Mouse (Mus musculus) kidney, adult 11 months (tissue): ENCODE data around the gene Zfp385c.
"Not testable (repeated sequence)": the region's sequence is repeated elsewhere in the genome, so short reads cannot be mapped to it uniquely, and the experiment has no call there.

Experiments
- DNase-seq: peaks from one replicate; pipeline ENCODE4 v3.0.0; 2022

Gene Zfp385c

DNA sequence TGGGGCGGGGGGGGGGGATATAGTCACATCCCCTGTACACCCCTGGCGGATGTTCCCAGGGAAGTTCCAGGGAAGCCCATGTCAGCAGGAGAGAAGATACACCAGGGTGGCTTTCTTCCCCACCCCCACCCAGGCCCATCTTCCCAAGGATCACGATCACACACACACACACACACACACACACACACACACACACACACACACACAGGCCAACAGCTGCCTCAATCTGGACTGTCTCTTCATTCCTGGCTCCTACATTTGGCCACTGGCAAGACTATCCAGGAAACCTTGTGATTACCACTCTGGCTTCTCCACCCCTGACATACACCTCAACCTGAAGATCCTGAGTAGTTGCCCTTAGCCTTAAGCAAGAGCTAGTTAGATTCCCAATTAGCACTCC, 6.9 kb downstream of the Zfp385c start:
- DNase-seq: no peak

DNA sequence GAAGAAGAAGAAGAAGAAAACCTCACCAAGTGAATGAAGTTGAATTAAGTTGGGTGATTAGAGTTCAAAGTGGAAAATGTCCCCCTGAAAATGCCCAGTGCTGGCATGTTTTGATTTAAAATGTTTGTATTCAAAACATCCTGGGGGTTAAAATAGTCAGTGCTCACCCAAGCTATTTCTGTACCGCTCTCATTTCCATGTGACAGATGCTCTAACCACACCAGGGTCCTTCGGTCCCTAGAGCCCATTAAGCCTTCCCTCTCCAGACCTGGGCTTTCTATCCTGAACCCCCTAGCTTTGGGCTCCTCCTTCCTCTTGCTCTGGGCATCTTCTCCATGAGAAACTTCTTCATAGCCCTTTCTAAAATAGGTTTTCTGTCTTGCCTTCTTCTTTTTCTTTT, 8.2 kb downstream of the Zfp385c start:
- DNase-seq: no peak

DNA sequence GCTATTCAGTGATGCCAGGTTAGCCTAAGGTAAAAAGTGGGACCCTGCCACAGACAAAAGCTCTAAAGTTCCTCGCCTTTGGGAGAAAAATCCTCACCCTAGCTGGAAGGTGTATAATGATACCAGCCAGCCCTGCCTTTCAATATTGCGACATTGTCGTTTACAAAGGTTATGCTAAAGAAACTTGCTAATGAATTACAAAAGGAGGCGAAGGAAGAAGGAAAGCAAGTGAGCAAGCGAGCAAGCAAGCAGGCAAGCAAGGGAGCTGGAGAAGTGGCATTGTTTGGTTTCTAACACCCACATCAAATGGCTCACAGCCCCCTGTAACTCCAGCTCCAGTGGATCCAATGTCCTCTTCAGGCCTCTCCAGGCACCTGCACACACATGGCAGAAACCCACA, 9.7 kb downstream of the Zfp385c start:
- DNase-seq: no peak

DNA sequence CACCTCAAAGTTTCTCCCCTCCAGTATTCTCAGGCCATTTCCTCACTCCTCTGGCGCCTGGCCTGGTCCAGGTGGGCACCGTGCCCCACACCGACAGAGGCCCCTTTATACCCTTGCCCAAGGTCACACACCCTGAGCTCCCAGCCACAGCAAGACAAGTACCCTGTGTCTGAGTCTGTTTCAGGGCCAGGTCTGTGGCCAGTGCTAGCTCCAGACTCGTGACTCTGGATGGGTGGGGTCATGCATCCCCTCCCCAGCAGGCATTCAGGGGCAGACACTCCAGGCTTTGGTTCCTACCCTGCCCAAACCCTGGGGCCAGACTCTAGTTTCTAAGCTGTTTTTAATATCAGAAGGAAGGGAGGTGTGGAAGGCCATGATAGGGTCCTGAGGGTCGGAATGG, 10.4 kb downstream of the Zfp385c start:
- no peak for DNase-seq

DNA sequence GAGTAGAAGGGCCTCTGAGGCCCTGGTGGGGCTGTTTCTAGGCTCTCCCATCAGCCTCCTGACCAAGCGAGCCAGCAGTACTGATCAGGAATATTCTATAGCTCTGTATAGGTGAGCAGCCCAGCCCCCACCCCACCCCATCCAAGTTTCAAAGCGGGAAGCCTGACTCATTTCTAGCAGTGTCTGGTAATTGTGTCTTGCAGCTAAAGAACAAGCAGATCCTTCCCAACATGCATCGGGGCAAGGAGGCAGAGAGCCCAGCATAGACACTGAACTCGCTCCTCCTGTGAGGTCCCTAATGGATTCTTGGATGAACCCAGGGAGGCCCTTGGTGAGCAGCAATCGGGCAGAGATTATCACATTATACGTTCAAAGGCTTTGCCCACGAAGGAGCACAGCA, 14.4 kb downstream of the Zfp385c start:
- DNase-seq: no peak

DNA sequence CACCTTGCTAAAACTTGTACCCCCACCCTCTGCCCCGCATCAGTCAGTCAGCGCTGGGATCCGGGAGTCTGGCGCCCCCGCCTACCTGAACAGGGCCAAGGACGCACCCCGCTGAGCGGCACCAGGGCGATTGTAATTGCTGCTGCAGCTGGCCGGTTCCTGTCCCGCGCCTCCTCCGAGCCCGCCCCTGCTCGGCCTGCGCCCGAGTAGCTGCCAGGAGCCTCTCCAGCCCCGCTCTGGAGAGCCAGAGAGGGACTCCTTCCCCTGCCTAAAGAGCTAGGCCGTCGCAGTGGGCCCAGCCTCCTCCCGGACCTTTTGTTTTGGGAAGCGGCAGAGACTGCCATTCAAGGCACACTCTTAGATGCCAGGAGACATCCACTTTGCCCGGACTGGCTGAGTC, 19.1 kb downstream of the Zfp385c start:
- no peak for DNase-seq

DNA sequence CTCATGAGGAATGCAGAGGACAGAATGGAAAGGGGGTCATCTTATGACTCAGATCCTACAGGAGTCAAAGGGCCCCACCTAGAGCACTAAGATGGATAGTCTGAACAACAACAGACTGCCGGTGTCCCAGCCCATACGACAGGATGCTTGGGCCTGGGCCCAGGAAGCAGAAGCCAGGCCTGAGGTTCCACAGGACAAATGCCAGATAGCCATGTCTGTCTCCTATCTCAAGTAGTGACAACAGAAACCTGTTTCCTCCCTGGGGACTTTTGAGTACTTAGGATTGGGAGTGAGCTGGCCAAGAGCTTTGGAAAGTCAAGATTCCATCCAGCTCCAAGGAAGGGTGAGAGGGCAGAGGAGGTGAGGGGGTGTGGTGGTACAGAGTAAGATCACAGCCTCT, 20.3 kb downstream of the Zfp385c start:
- DNase-seq: no peak

DNA sequence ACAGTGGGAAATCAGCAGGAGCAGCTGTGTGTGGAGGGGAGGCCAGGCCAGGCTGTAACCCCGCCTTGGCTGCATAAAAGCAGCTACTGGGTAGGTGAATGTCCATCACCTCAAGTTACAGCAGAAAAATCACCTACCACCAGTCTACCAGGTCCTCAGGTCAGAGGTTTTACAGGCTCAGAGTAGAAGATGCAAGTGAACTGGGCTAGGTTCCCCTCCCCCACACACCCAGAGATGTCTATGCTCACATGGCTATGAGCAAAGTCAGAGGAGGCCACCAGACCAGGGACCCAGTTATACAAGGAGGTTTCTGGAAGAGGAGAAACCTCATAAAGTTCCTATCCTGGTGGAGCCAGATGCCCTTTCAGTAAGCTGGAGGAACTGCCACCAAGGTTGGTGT, 21.2 kb downstream of the Zfp385c start:
- no peak for DNase-seq

DNA sequence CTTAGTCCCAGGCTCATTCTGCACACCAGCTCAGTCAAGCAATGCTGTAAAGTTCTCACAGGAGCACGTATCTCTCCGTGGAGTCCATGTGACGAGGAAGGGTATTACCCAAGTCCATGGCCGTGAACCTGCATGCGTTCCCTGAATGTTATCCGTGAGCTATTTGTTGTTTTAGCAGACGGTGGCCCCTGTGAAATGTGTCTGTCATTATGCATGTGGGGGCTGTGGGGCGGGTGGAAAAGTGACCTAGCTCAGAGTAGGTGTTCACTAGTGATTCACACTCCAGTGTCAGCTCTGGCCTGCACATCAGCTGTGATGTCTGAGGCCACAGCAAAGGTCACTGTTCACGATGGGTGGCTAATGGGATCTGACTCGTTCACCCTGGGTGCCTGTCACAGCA, 32.4 kb downstream of the Zfp385c start:
- no peak for DNase-seq

DNA sequence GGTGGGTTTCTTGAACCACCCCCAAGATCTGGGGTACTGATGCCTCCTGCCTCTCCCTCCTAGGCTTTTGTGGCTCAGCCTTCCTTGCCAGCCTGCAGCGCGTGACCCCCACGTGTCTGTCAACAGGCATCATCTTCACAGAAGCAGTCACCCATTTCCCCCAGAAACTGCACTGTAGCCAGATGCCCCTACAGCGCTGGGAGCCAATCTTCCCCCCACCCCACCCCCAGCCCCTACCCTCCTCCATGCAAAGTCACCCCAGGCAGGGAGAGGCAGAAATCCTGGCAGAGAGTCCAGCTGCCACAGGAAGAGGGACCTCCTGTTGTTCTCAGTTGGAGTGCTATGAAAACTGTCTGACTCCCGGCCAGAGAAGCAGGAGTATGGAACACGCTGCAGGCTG, 35.8 kb downstream of the Zfp385c start:
- no peak for DNase-seq

DNA sequence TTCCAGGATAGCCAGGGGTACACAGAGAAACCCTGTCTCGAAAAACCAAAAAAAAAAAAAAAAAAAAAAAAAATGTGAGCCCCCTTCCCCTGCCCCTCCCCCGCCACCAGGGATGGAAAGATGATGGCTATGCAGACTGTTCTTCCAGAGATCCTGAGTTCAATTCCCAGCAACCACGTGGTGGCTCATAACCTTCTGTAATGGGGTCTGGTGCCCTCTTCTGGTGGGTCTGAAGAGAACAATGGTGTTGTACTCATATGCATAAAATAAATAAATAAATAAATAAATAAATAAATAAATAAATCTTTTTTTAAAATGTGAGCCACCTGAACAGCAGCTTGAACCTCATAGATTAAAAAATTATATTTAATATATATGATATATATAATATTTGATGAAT, 36.7 kb downstream of the Zfp385c start:
- not testable (repeated sequence) for DNase-seq

DNA sequence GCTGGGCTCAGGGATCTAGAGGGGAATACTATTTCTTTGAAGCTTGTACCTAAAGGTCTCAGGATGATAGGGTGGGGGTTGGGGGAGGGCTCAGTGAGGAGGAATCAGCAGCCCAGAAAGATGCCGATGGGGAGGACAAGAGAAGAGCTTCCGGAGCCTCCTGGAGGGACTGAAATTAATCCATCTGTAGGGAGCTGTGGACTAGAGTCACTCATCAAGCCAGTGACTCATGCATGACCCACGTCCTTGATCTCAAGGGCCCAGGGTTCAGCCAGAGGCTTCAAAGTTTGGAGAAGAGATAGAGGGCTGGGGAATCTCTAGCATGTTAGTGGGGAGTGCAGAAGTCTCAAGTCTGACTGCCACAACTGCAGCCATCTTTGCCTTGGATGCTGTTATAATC, 40.5 kb downstream of the Zfp385c start:
- no peak for DNase-seq

DNA sequence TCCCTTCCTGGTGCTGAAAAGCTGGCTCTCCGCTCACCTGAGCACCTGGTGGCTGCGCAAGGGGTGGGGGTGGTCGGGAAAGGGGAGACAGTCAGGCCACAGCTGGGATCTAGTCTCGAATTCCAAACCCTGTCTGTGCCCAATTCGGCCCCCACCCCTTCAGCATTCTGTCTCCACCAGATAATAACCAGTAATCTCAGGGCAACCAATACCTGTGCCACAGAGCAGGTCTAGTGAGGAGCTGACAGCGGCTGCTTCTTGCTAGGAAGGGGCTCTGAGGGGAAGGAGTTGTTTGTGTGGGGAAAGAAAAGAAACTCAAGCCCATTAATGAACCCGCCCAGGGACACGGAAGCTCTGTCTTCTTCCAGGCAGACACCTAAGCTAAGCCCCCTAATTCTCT, 41.0 kb downstream of the Zfp385c start:
- no peak for DNase-seq

DNA sequence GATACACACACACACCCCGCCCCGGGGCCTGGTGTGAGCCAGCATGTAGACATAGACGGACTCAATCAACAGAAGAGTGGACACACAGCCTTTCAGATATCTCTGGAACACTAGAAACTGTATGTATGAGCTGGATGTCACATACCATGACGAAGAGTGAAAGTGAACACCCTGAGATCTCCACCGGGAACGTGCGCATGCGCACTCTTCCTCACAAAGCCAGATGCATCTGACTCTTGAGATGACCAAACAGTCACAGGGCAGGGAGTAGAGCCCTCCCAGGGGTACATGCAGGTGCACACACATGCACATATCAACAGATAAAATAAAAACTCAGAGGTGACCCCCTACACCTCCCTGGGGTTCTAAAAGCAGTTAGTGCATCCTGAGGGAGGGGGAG, 43.9 kb downstream of the Zfp385c start:
- no peak for DNase-seq

DNA sequence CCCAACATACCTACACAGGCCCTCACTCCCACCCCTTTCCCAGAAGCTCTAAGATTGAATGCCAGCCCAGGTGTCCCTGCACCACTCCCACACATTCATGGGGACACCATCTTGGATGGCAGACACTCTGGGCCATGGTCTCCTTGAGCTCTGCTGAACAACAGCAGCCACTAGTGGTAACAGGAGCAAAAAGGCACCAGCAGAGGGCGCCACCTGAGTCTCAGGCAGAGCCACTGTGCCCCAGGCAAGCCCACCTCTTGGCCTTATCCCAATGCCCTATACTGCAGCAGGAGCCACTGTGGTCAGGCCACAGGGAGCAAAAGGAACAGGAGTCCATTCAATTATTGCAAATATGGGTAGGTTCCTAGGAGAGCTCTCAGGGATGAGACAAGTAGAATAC, 46.0 kb downstream of the Zfp385c start:
- no peak for DNase-seq

DNA sequence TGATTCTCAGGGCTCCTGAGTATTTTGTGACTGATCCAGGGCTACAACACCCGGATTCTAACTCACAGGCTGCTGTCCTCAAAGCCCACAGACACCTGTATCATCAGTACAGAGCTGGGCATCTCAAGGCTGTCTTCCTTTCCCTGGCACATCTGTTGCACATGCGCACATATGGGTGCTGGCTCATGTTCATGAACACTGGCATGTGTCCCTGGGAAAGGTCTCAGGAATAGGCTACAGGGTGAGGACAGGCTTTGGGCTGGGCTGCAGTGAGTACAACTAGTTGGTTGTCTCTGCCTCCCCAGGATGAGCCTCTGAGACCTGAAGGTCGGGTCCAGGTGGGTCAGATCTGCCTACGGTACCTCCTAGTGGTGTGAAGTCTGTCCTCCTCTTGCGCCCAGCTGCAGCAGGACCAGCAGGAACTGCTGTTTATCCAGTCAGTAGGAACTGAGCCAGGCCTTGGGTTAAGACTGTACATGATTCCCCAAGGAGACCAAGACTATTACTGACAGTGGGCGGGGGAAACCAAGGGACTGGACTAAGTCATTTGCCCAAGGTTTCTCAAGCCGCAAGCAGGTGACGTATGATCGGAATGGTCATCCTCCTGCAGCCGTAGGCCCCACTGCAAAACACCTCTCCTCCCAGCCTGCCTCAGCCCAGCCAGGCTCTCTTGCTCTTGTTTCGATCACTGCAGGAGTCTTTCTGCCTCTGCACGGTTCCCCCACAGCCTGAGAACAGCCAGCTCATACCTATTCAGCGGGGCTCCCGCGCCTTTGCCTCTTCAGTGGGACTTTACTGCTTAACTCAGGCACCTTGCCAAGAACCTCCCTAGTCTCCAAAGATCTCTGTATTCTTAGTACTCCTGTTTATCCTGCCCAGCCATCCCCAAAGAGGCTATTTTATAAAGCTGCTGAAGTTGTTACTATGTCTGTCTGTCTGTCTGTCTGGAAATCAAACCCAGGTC, 48.4 kb downstream of the Zfp385c start:
- no peak for DNase-seq

DNA sequence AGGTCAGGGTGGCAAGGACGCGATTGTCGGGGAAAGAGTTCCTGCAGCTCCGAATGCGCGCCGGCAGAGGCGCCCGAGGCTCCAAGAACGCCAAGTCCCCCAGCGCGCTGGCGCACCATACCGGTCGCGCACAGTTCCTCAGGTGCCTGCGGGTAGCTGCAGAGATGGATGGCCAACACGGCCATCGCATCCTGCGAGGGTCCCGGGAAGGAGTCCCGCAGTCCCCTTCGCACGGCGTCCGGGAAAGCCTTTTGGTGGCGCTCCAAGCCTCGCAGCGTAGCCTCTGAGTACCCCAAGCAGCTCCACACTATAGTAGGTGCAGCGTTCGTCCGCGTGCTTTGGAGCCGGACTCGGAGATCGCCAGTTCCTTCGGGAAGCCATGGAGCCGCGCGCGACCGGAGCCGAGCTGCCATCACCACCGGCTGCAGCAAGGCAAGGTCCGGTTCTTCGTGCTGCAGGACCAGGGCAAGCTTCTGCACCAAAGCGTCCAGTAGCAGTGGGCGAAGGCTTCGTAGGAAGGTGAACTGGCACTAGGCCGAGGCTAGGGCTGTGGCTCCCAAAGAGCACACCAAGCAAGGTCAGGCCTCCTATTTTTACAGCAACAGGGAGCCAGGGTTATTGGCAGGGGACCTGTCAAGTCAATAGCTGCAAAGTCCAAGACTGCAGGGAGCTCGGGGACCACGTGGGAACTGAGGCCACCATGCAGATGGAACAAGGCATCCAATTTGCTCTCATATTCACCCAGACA, 51.9 kb downstream of the Zfp385c start:
- DNase-seq: no peak

DNA sequence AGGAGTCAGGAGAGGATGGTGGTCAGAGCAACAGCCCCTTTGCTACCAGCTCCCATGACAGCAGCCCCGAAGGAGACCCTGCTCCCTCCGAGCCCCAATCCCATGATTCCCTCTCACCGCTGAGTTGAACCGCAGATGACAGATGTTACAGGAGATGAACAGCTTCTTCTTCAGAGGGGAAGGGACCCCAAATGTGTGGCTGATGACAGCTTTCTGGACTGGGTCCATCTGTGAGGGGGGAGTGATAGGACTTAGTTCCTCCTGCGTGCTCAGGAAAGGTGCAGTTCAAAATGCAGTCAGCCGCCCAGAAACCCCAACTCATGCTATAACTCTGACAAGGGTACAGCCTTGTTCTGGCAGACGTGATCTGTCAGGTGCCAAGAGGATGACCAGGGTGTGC, 57.7 kb downstream of the Zfp385c start:
- no peak for DNase-seq

DNA sequence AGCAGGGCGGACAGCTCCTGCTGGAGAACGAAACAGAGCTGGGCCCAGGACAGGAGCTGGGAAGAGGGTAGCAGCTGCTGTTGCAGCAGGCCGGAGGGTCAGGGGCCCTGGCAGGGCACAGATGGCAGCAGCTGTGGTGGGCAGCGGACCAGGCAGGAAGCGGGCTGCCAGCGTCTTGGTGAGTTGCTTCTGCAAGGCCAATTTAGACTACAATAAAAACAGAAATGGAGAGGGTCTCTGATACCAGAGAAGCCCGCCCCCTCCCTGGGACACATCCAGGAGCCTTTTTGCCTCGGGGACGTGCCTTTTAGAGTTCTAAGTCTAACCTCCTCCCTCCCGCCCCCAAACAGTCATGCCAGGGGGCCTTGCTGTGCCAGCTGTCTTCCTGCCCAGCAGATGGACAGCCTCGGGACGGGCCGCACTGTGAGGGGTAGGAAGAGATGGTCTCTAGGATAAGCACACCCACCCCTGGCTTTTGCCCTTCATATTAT, 63.3 kb downstream of the Zfp385c start:
- DNase-seq: no peak

DNA sequence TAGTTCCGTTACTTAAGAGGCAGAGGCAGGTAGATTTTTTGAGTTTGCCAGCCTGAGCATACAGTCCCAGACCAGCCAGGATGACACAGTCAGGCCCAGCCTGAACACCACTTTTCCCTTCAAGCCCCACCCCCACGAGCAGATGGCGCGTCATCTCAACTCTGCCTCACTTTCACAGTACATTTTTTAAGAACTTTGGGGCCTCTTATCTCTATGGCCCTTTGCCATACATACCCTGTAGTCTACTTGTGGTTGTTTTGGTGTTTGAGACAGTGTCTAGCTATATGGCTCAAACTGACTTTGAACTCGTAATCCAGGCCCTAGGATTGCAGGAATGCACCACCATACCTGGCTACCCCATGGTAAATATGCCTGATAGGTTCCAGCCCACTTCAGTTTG, 64.2 kb downstream of the Zfp385c start:
- DNase-seq: no peak

DNA sequence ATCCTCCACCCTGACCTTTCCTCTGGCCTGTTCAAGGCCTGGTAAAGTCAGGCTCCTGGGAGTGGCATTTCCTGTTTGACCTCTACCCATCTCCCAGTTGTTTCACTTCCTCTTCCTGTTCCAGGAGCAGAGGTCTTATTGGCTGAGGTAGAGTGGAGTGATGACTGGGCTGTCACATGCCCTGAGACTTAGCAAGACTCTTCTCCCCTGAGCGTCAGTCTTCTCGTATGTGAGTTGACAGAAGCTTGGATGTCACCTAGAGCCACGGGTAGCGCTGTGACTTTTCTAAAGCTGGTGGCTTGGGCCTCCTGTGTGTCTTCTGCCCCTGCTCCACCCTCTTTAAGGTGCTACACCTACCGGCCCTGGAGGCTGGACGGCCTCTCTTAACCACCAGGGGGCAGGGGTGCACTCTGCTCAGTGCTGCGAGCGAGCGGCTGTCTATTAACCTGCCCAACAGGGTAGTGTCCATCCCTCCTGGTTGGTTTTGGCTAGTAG, 65.5 kb downstream of the Zfp385c start:
- DNase-seq: peak; percentile 75

DNA sequence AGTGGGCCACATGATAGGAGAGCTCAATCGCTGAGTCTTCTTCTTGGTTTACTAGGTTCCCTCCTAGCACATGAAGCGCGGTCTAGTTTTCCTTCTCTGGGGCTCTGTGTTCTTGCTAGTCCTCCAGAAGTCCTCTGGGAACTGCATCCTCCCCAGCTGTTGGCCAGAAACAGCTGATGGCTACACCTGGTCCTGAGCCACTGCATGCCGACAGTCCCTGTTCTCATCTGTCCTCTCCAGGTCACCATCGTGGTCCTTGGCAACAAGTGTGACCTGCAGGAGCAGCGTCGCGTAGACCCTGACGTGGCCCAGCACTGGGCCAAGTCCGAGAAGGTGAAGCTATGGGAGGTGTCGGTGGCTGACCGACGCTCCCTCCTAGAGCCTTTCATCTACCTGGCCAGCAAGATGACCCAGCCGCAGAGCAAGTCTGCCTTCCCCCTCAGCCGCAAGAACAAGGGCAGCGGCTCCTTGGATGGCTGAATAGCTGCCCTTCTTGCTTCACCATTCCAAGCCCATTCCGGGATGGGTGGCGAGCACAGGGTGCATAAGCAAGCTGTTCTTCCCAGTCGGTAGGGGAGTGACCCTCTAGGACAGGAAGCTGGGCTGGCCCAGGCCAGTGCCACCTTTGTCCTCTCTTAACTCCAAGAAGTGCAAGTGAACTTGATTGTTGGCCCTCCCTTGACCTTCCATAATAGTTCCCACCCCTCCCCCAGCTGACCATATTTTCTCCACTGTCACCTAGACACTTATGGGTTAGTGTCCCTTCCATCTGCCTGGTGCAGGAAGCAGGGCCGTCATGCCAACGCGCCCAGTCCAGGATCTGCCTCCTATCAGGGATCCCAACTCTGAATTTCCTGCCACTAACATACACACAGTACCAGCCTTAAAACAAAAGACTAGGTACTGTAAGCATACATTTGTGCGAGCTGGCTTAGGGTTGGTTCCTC, 66.2 kb downstream of the Zfp385c start:
- DNase-seq: no peak

DNA sequence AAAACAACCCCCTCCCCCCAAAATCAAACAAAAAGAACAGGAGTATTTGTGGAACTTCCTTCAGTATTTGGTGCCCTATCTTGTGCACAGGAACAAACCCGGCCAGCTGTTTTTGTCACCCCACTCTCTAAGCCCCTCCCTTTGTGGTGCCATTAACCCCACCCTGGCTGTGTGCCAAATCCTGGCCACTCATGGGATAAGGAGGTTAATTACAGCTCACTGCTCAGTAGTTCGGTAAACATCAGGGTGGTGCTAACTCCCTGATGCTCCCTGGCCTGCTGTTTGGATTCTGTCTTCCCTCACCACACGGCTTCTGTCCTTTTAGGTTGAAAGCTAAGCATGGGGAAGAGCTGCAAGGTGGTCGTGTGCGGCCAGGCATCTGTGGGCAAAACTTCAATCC, 68.4 kb downstream of the Zfp385c start:
- peak; percentile 52 for DNase-seq
